Mouse (Mus musculus): ENCODE data around the gene Plod3.
A peak's percentile ranks its signal among the peaks of the same experiment; 100 is the strongest.
"Not testable (repeated sequence)": the region's sequence is repeated elsewhere in the genome, so short reads cannot be mapped to it uniquely, and the experiment has no call there.

Plod3 gene

DNA sequence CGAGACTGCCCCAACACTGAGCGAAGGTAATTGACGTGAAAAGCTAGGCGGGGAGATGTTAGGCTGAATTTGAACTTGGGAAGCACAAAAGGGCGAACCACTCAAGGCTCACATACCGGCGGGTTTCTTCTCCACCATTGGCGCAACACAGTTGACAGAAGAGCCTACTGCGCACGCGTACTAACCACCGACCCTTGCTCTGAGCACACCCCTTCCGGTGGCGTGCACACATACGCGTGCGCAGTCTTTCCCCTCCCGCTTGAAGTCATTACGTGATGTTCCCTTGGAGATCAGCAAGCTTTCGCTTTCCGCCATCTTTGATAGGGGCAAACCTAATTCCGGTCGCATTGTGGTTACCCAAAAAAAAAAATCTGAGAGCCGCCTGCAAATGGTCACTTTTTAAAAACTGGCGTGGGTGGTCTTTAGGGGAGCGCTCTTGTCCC, at the start of gene Plod3:
TSS of gene Plod3 (plus strand) at position 325 of the 443 bp plus-strand sequence.
- DNase-seq, result peak; percentile 94 to 98

DNA sequence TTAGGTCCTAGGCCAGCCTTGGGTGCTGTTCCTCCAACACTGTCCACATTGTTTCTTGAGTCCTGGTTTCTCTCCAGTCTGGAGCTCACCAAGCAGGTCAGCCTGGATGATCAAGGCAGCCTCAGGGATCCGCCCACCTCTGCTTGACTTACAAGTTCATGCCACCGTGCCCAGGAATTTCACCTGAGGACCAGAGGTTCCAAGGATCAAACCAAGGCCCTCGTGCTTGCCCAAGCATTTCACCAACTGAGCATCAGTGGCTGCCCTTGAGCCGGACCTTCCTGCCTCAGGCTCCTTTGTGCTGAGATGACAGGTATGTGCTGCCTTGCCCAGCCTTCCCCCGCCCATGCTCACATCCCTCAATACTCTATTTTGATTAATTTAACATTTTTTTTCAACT, 49.2 kb upstream of the Plod3 start:
- DNase-seq, result no peak

- peak in 1 of 2 experiments; percentile 35 for DNase-seq
Measured at GRCm38 (mm10) chr5:136939284-136939683, 47.5 kb upstream of the Plod3 start.

- not testable (repeated sequence) for DNase-seq
Measured at GRCm38 (mm10) chr5:136940029-136940428, 46.8 kb upstream of the Plod3 start.

DNA sequence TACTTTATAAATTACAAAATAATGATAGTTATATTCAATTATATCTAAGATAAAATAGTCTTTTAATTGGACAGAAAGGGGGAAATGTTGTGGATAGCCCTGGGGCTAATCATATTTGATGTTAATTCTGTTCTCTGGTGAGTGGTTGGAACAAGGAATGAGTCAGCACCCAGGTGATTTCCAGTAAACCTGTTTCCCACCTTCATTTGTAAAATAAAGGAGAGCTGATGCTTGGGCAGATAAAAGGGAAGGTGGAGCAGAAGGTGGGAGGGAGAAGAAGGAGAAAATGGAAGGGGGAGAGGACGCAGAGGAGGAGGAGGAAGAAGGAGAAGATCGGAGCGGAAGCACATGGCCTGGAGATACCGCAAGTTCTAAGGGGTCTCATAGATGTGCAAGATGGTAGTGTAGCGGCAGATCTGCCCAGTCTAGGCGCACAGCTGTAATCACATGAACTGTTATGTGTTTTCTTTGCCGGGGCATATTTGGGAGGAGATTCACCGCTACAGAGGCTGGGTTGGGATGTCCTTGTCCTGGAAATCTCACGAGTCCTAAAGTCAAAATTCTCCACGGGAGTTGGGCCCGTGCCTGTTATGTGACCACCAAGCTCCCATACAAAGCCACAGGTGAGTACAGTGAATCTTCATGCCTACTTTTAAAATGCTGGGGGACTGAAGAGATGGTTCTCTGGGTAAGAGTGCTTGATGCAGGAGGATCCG, 45.8 kb upstream of the Plod3 start:
- no peak for DNase-seq

- DNase-seq, result no peak
Measured at GRCm38 (mm10) chr5:136942781-136943180, 44.0 kb upstream of the Plod3 start.

DNA sequence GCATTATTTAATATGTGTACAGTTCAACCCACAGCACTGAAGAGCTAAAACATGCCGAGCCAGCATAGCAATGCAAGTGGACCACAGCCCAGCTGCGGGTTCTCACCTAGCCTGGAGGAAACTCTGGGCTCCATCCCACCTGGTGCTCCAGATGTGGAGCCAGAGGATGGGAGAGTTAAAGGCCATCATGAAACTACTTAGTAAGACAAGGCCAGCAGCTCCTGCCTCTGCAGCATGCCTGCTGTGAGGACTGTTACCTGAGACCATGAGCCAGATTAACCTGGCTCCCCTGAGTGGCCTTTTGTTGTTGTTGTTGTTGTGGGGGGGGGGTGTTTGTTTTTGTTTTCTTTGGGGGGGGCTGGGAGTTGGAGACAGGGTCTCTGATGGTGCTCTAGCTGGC, 43.4 kb upstream of the Plod3 start:
- DNase-seq, result no peak

DNA sequence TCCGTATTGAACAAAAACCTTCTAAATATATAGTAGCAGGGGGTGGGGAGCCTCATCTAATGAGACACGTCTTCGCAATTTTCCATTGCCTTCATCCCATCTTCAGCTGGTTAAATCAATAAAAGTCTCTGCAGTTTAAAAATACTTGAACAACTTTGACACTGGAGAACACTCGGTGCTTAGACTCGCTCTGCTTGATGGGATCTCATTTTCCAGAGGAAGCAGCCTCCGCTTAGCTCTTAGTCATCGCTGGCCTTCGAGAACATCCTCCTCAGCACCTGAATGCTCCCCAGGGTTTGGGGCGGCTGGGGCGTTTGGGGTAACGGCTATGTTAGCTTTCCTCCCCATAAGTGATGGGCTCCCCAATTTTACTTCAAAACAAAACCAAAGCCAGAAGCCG, 41.7 kb upstream of the Plod3 start:
- DNase-seq, result no peak

DNA sequence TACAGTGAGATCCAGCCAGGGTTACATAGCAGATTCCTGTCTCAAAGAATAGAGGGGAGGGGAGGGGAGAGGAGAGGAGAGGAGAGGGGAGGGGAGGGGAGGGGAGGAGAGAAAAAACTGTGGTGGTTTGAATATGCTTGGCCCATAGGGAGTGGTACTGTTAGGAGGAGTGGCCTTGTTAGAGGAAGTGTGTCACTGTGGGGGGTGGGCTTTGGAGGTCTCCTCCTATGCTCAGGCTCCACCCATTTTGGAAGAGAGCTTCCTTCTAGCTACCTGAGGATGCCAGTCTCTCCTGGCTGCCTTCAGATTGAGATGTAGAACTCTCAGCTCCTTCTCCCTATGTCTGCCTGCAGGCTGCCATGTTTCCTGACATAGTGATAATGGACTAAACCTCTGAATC, 38.9 kb upstream of the Plod3 start:
- DNase-seq, result no peak

- DNase-seq, result not testable (repeated sequence)
Measured at GRCm38 (mm10) chr5:136949551-136950336, 37.1 kb upstream of the Plod3 start.

- DNase-seq, result no peak
Measured at GRCm38 (mm10) chr5:136950521-136950920, 36.3 kb upstream of the Plod3 start.

GRCm38 (mm10) chr5:136952153-136952552, 34.7 kb upstream of the Plod3 start:
- no peak for DNase-seq

DNA sequence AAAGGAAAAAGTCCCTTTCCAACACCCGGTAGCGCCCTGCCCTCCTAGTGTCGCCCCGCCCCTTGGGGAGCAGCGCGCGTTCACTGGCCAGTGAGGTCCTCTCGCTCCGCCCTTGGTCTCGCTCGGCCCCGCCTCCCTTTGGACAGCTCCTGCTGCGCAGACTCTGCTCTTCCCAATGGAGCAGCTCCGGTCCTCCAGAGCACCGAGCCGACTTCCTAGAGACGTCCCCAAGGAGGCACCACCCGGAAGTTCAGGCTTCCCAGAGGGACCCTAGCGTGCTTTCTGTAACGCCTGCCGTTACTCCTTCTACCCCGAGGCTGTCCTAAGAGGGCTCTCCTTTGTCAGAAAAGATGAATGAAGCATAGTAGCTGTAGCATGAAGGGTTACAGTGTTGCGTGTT, 33.8 kb upstream of the Plod3 start, which contains the start of gene Fis1:
TSS of gene Fis1 (plus strand) at position 261 of the 400 bp plus-strand sequence.
- DNase-seq, result peak; percentile 94 to 98

DNA sequence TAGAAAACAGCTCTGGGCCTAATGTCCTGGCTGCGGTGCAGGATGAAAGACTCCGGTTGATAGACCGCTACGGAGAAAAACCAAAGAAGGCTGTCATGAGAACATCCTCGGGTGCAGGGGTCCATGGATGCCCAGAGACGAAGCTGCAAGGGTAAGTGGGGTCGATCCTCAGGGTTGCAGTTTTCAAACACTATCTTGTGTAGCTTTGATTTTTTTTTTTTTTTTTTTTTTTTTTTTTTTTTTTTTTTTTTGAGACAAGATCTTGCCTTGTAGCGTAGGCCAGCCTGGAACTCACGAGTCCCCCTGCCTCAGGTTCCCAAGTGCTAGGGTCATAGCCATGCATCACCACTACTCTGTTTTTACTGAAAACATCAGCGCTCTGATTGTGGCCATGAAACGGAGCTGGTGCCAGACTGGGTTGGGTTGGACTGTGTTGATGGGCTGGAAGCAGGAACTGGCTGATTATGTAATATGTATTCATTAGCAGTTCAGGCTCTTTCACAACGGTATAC, 33.3 kb upstream of the Plod3 start:
- peak; percentile 55 for DNase-seq

DNA sequence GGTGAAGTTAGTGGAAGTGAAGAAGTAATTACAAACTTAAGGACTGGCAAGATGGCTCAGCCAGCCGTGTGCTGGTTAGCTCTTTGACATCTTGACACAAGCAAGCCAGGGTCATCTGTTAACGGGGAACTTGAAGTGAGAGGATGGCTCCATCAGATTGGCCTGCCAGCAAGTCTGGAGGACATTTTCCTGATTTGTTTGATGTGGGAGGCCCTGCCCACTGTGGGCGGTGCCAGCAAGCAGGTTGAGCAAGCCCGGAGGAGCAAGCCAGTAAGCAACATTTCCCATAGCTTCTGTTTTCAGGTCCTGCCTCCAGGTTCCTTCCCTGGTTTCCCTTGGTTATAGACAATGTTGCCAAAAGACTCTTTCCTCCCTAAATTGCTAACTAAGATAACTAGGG, 31.2 kb upstream of the Plod3 start:
- DNase-seq, result no peak

DNA sequence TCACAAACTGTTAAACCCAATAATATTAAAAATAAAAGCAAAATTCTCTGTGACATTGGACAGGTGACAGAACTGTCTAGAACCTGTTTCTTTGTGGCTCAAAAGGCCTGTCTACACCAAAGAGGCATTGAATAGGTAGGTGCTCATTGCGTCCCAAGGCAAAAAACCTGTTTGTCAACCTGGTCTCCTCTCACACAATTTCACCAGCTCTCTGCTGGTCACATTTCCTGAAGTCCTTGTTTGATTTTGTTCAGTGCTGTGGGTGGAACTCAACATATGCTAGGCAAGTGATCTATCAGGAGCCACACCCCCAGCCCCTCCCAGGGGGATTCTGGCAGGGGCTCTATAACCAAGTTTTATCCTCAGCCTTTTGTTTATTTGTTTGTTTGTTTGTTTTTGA, 29.6 kb upstream of the Plod3 start:
- DNase-seq, result no peak

- DNase-seq, result no peak
Measured at GRCm38 (mm10) chr5:136958991-136959605, 27.7 kb upstream of the Plod3 start.

- DNase-seq, result no peak
Measured at GRCm38 (mm10) chr5:136960053-136960452, 26.8 kb upstream of the Plod3 start.

DNA sequence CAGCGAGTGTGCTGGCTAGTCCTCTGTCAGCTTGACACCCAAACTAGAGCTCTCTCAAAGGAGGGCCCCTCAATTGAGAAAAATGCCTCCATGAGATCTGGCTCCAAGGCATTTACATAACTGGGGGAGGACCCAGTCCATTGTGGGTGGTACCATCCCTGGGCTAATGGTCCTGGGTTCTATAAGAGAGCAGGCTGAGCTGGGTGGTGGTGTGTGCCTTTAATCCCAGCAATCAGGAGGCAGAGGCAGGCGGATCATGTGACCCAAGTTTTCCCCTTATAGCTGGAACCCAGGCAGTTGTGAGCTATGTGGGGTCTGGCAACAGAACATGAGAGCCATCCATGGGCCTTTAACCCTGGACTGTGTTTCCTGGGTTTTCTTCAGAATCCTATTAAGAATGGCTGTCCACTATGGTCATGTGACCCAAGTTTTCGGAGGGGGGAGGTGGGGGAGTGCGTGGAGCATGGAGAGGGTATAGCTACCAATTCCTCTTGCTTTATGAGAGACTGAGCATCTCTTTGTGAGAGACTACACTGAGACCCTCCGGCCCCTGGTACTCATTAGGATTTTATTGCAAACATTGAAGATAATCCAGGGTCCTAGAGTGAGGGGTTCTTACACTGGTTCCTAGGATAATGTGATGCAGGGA, 25.4 kb upstream of the Plod3 start:
- DNase-seq, result peak in 1 of 2 experiments; percentile 51

GRCm38 (mm10) chr5:136961983-136962461, 24.8 kb upstream of the Plod3 start:
- peak; percentile 93 to 94 for DNase-seq

- DNase-seq, result peak; percentile 84 to 89
Measured at GRCm38 (mm10) chr5:136962501-136962900, 24.3 kb upstream of the Plod3 start.

- peak in 1 of 2 experiments; percentile 30 for DNase-seq
Measured at GRCm38 (mm10) chr5:136962966-136963540, 23.8 kb upstream of the Plod3 start.

Data from cerebellum, postnatal 25 days (tissue).